Mouse (Mus musculus) yolk sac, embryonic 10.5 days (tissue): ENCODE measurements around the gene Nr1d2.
A peak's percentile ranks its signal among the peaks of the same experiment; 100 is the strongest.
"Not testable (repeated sequence)": the region's sequence is repeated elsewhere in the genome, so short reads cannot be mapped to it uniquely, and the experiment has no call there.

Experiments
- DNase-seq: peaks from one replicate; pipeline ENCODE4 v3.0.0-alpha.2; 2017; ENCODE audit warnings: low spot score

The Nr1d2 gene

GRCm38 (mm10) chr14:18231866-18232265 is 7.1 kb downstream of the Nr1d2 start:
- not testable (repeated sequence) for DNase-seq

GRCm38 (mm10) chr14:18229751-18230150 is 9.2 kb downstream of the Nr1d2 start:
- not testable (repeated sequence) for DNase-seq

GRCm38 (mm10) chr14:18226181-18226580 is 12.7 kb downstream of the Nr1d2 start:
- DNase-seq: not testable (repeated sequence)

GRCm38 (mm10) chr14:18225431-18225830 is 13.5 kb downstream of the Nr1d2 start:
- DNase-seq: not testable (repeated sequence)

- DNase-seq: no peak
Measured at GRCm38 (mm10) chr14:18221977-18222376, 16.9 kb downstream of the Nr1d2 start.

- DNase-seq: no peak
Measured at GRCm38 (mm10) chr14:18217158-18217557, 21.8 kb downstream of the Nr1d2 start.

GRCm38 (mm10) chr14:18216428-18216827 is 22.5 kb downstream of the Nr1d2 start:
- no peak for DNase-seq

GRCm38 (mm10) chr14:18210795-18211194 is 28.1 kb downstream of the Nr1d2 start:
- peak; percentile 22 for DNase-seq

GRCm38 (mm10) chr14:18204315-18204714 is 34.6 kb downstream of the Nr1d2 start:
- DNase-seq: not testable (repeated sequence)

GRCm38 (mm10) chr14:18201413-18201812 is 37.5 kb downstream of the Nr1d2 start:
- no peak for DNase-seq

GRCm38 (mm10) chr14:18186883-18187417 is 52.0 kb downstream of the Nr1d2 start:
- DNase-seq: peak; percentile 49

GRCm38 (mm10) chr14:18177531-18177930 is 61.4 kb downstream of the Nr1d2 start:
- not testable (repeated sequence) for DNase-seq

- DNase-seq: no peak
Measured at GRCm38 (mm10) chr14:18167597-18167996, 71.3 kb downstream of the Nr1d2 start.

GRCm38 (mm10) chr14:18167041-18167440 is 71.9 kb downstream of the Nr1d2 start:
- no peak for DNase-seq
